Mouse (Mus musculus): ENCODE measurements around the gene Plppr5. TPM values are rescaled to one million over a fixed set of nuclear protein-coding genes. Genes with fewer than 3 reads are reported as not detected.

Plppr5 gene
- 0.19 and 0.27 TPM in 2 replicates for polyA plus RNA-seq (2016; fragmentation: Nextera tagmentation; extraction: Ambion mirVana)

DNA sequence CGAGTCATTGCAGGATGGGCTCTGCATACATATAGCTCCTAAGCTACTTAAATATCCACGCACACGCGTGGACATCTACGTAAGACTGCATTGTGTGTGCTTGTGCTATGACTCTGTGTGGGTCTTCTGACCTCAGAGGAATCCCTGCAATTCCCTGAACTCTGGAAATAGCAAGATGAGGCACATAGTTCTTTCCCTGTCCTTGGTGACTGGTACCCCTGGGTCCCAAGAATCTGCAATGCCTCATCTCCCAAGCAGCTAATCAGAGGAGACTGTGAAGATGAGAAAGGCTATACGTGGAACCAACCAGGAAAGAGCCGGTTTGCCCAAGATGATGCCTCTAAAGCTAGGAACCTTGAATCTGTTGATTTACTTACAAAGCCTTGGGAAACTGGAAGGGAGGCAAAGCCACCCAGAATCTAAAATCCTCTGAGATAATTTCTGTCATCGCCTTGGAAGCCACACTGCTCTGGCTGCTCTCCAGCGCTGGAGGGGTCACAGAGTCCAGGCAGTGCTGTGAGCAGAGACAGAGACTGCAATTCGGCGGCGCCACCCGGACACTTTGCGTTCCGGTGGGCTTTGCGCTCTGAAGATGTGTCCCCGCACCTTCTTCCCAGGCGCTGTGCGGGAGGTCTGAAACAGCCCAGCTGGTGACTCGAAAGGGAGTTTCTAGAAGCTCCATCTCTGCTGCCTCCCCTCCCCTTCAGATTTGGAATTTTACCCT is at the start of gene Plppr5:
Gene Plppr5 (plus strand): TSS at position 308 of the 724 bp plus-strand sequence.
- WGBS = 24% methylated on average over 20 of the region's 20 CpGs
- peaks cover 13% of the 10 kb centered on the region for H3K4me1 ChIP-seq
- H3K4me3 ChIP-seq = peak within 1 kb of the TSS; percentile 77
- peaks cover 55% of the 10 kb centered on the region for H3K27me3 ChIP-seq (replicated peaks; ENCODE audit: low read depth, poor library complexity, severe bottlenecking)
- no peaks in the 10 kb centered on the region for H3K9me3 ChIP-seq
- no peaks in the 10 kb centered on the region for H3K36me3 ChIP-seq (replicated peaks)
- no peak for DNase-seq (ENCODE audit: low spot score)
- H3K27ac ChIP-seq (replicated peaks) = peak within 1 kb of the TSS; percentile 72

GRCm38 (mm10) chr3:117549899-117550298 is 24.7 kb upstream of the Plppr5 start:
- Histone ChIP-seq H3K36me3 (replicated peaks) (no peaks in the 10 kb centered on the region), H3K9me3 (no peaks in the 10 kb centered on the region), H3K27ac (replicated peaks) (no peak overlapping the region), H3K4me3 (no peak overlapping the region), H3K4me1 (no peaks in the 10 kb centered on the region), H3K27me3 (replicated peaks; ENCODE audit: low read depth, poor library complexity, severe bottlenecking) (no peaks in the 10 kb centered on the region)
- WGBS = 84% methylated on average over 5 of the region's 5 CpGs
- DNase-seq (ENCODE audit: low spot score) = no peak

DNA sequence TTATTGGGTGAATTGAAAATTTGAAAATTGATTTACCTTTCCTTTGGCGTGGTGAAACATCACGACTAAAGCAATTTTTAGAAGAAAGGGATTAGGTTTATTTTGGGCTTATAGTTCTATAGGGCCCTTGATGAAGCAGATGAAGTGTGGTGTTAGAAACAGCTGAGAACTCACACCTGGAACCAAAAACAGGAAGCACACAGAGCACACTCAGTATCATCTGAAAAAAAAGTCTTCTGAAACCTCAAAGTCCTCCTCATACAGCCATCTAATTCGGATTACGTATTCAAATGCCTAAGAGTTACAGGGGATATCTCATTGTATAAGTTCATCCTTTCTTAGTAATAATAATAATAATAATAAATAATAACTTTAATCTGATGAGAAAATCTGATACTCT is 24.1 kb upstream of the Plppr5 start:
- H3K27ac ChIP-seq (replicated peaks) = no peak overlapping the region
- H3K9me3 ChIP-seq = no peaks in the 10 kb centered on the region
- H3K36me3 ChIP-seq (replicated peaks) = no peaks in the 10 kb centered on the region
- no peaks in the 10 kb centered on the region for H3K27me3 ChIP-seq (replicated peaks; ENCODE audit: low read depth, poor library complexity, severe bottlenecking)
- DNase-seq (ENCODE audit: low spot score) = no peak
- H3K4me1 ChIP-seq = no peaks in the 10 kb centered on the region
- H3K4me3 ChIP-seq = no peak overlapping the region
- 94% methylated on average over 4 of the region's 4 CpGs for WGBS

GRCm38 (mm10) chr3:117556972-117557371 is 17.7 kb upstream of the Plppr5 start:
- no peak for DNase-seq (ENCODE audit: low spot score)
- no peaks in the 10 kb centered on the region for H3K9me3 ChIP-seq

GRCm38 (mm10) chr3:117575253-117575927 is 754 bp downstream of the Plppr5 start:
- Histone ChIP-seq H3K27ac (replicated peaks) (peak overlapping the region; percentile 72), H3K9me3 (no peaks in the 10 kb centered on the region), H3K27me3 (replicated peaks; ENCODE audit: low read depth, poor library complexity, severe bottlenecking) (peaks cover 55% of the 10 kb centered on the region), H3K4me3 (peak overlapping the region; percentile 77), H3K36me3 (replicated peaks) (no peaks in the 10 kb centered on the region), H3K4me1 (peaks cover 13% of the 10 kb centered on the region)
- WGBS = under 1% methylated on average over 74 of the region's 74 CpGs
- peak; percentile 68 for DNase-seq (ENCODE audit: low spot score)

More at GRCm38 (mm10) chr3:117556972-117557371, 17.7 kb upstream of the Plppr5 start:
- Histone ChIP-seq H3K4me3 (no peak overlapping the region), H3K36me3 (replicated peaks) (no peaks in the 10 kb centered on the region), H3K4me1 (no peaks in the 10 kb centered on the region), H3K27me3 (replicated peaks; ENCODE audit: low read depth, poor library complexity, severe bottlenecking) (no peaks in the 10 kb centered on the region), H3K27ac (replicated peaks) (no peak overlapping the region)
- WGBS = 25% methylated on average over 1 of the region's 1 CpGs

DNA sequence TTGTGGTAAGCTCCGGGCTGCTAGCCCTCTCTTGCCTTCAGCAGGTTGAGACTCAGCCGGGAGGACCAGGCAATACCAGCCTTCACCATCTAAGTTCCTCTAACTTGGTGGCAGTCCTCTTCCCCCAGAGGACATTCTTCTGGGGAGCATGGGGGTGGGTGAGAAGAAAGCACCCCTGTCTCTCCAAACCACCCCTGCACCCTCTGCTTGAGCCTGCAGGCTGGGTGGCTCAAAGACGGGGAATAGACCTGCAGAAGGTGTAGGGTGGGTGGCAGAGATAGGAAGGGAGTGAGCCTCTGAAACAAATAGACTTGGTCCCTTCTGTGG is 1.3 kb downstream of the Plppr5 start:
- no peaks in the 10 kb centered on the region for H3K9me3 ChIP-seq
- peaks cover 13% of the 10 kb centered on the region for H3K4me1 ChIP-seq
- no peaks in the 10 kb centered on the region for H3K36me3 ChIP-seq (replicated peaks)
- peaks cover 55% of the 10 kb centered on the region for H3K27me3 ChIP-seq (replicated peaks; ENCODE audit: low read depth, poor library complexity, severe bottlenecking)
- 24% methylated on average over 3 of the region's 3 CpGs for WGBS
- DNase-seq (ENCODE audit: low spot score) = no peak
- peak overlapping the region; percentile 77 for H3K4me3 ChIP-seq
- H3K27ac ChIP-seq (replicated peaks) = 0 out of 2 replicates have a peak overlapping the region, but pooled peaks have one; percentile 72

GRCm38 (mm10) chr3:117577349-117577748 is 2.7 kb downstream of the Plppr5 start:
- no peaks in the 10 kb centered on the region for H3K9me3 ChIP-seq
- H3K4me3 ChIP-seq = no peak overlapping the region
- H3K27me3 ChIP-seq (replicated peaks; ENCODE audit: low read depth, poor library complexity, severe bottlenecking) = peaks cover 55% of the 10 kb centered on the region
- peaks cover 13% of the 10 kb centered on the region for H3K4me1 ChIP-seq
- no peak for DNase-seq (ENCODE audit: low spot score)
- H3K36me3 ChIP-seq (replicated peaks) = no peaks in the 10 kb centered on the region
- no peak overlapping the region for H3K27ac ChIP-seq (replicated peaks)
- WGBS = 91% methylated on average over 2 of the region's 2 CpGs

GRCm38 (mm10) chr3:117582628-117583027 is 8.0 kb downstream of the Plppr5 start:
- H3K36me3 ChIP-seq (replicated peaks) = no peaks in the 10 kb centered on the region
- H3K4me3 ChIP-seq = no peak overlapping the region
- 88% methylated on average over 2 of the region's 2 CpGs for WGBS
- no peak for DNase-seq (ENCODE audit: low spot score)
- peaks cover 2% of the 10 kb centered on the region; the same call in 1 of the 2 replicates for H3K27me3 ChIP-seq (replicated peaks; ENCODE audit: low read depth, poor library complexity, severe bottlenecking)
- H3K27ac ChIP-seq (replicated peaks) = no peak overlapping the region
- H3K4me1 ChIP-seq = no peaks in the 10 kb centered on the region
- no peaks in the 10 kb centered on the region for H3K9me3 ChIP-seq

DNA sequence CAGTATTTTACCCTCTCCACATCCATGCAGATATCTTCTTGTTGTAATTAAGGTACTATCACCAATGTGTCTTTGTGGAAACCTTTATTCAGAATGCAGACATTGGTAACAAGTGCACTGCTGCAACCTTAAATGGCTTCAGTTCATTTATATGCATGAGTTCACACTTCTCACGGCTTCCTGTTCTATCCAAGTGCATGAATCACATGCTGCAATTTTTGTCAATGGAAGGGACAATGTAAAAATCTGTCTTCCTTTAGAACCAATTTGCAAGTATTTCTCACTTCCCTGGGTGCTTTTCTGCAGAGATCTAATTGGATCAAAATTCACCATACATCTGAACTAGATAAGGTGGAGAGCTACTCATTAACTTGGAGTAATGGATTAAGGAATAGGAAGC is 27.8 kb downstream of the Plppr5 start:
- no peak for DNase-seq (ENCODE audit: low spot score)

GRCm38 (mm10) chr3:117603458-117603857 is 28.8 kb downstream of the Plppr5 start:
- no peaks in the 10 kb centered on the region for H3K36me3 ChIP-seq (replicated peaks)
- H3K9me3 ChIP-seq = no peaks in the 10 kb centered on the region
- no peak overlapping the region for H3K4me3 ChIP-seq
- H3K27ac ChIP-seq (replicated peaks) = no peak overlapping the region
- H3K27me3 ChIP-seq (replicated peaks; ENCODE audit: low read depth, poor library complexity, severe bottlenecking) = no peaks in the 10 kb centered on the region
- H3K4me1 ChIP-seq = no peaks in the 10 kb centered on the region
- DNase-seq (ENCODE audit: low spot score) = no peak
- WGBS = 60% methylated on average over 2 of the region's 2 CpGs

More for the DNA sequence above, 27.8 kb downstream of the Plppr5 start:
- Histone ChIP-seq H3K4me3 (no peak overlapping the region), H3K9me3 (no peaks in the 10 kb centered on the region), H3K27me3 (replicated peaks; ENCODE audit: low read depth, poor library complexity, severe bottlenecking) (no peaks in the 10 kb centered on the region), H3K36me3 (replicated peaks) (no peaks in the 10 kb centered on the region), H3K27ac (replicated peaks) (no peak overlapping the region), H3K4me1 (no peaks in the 10 kb centered on the region)
- WGBS = 82% methylated on average over 1 of the region's 1 CpGs

DNA sequence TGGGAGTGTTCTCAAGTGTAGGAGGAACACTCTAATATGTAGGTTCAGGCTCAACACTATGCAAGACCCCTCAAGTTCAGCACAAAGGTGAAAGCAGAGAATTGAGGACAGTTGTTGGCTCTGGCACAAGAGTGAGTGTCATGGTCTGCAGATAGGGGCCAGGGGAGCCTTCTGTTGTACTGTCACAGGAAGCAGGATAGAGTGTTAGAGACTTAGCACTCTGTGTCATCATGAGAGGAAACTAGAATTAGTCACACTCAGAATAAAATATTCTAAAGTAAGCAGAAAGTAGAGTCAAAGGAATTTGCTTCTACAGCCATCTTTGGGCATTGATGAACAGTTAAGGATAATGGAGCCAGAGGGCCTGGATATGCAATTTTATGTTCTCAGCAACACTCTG is 31.7 kb downstream of the Plppr5 start:
- H3K27ac ChIP-seq (replicated peaks) = no peak overlapping the region
- DNase-seq (ENCODE audit: low spot score) = no peak
- no peaks in the 10 kb centered on the region for H3K36me3 ChIP-seq (replicated peaks)
- no peaks in the 10 kb centered on the region for H3K27me3 ChIP-seq (replicated peaks; ENCODE audit: low read depth, poor library complexity, severe bottlenecking)
- H3K9me3 ChIP-seq = no peaks in the 10 kb centered on the region
- H3K4me3 ChIP-seq = no peak overlapping the region
- no peaks in the 10 kb centered on the region for H3K4me1 ChIP-seq

DNA sequence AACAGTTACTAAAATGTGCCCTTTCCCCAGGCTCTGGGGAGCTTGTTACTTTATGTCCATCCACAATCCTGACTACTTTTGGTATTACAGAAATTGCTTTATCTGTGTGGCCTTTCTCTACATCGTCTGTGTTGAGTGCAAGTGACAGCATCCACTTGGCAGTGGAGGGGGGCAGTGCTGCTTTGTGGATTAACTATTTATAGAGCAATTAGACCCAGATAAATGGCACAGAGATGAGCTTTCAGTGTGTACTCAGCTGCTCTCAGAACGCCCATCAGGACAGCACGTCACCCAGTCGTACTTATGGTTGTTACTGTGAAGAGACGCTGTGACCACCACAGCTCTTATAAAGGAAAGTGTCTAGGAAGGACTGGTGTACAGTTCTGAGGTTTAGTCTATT is 36.8 kb downstream of the Plppr5 start:
- no peaks in the 10 kb centered on the region for H3K4me1 ChIP-seq
- DNase-seq (ENCODE audit: low spot score) = no peak
- WGBS = 82% methylated on average over 5 of the region's 5 CpGs
- H3K27ac ChIP-seq (replicated peaks) = no peak overlapping the region
- no peak overlapping the region for H3K4me3 ChIP-seq
- no peaks in the 10 kb centered on the region for H3K27me3 ChIP-seq (replicated peaks; ENCODE audit: low read depth, poor library complexity, severe bottlenecking)
- H3K9me3 ChIP-seq = no peaks in the 10 kb centered on the region
- H3K36me3 ChIP-seq (replicated peaks) = no peaks in the 10 kb centered on the region

- WGBS = 88% methylated on average over 1 of the region's 1 CpGs
- Histone ChIP-seq H3K4me1 (no peaks in the 10 kb centered on the region), H3K27ac (replicated peaks) (no peak overlapping the region), H3K27me3 (replicated peaks; ENCODE audit: low read depth, poor library complexity, severe bottlenecking) (no peaks in the 10 kb centered on the region), H3K4me3 (no peak overlapping the region), H3K36me3 (replicated peaks) (no peaks in the 10 kb centered on the region), H3K9me3 (no peaks in the 10 kb centered on the region)
- no peak for DNase-seq (ENCODE audit: low spot score)
These were observed 40.2 kb downstream of the Plppr5 start for GRCm38 (mm10) chr3:117614856-117615255.
